Mouse (Mus musculus) CD4-positive helper T cell, adult 2 months (primary cell): ENCODE results near the gene Lyl1.

Experiments used
- DNase-seq: peaks from one replicate; pipeline ENCODE4 v3.0.0-alpha.2; 2012; ENCODE audit warnings: low read depth, missing footprints, low spot score

Gene Lyl1

GRCm38 (mm10) chr8:84722850-84723570 is 21.8 kb downstream of the Lyl1 start, which contains the start of gene G430095P16Rik:
G430095P16Rik (plus strand) TSS chr8:84723007.
- DNase-seq: peak; percentile 87

GRCm38 (mm10) chr8:84723571-84723900 is 22.3 kb downstream of the Lyl1 start:
- peak; percentile 54 for DNase-seq

GRCm38 (mm10) chr8:84724683-84725082 is 23.4 kb downstream of the Lyl1 start:
- DNase-seq: no peak

- DNase-seq: no peak
Measured at GRCm38 (mm10) chr8:84725246-84725940, 24.1 kb downstream of the Lyl1 start.

- DNase-seq: peak; percentile 48
Measured at GRCm38 (mm10) chr8:84725941-84726259, 24.6 kb downstream of the Lyl1 start.

- DNase-seq: no peak
Measured at GRCm38 (mm10) chr8:84728474-84728873, 27.2 kb downstream of the Lyl1 start.

GRCm38 (mm10) chr8:84729921-84730362 is 28.7 kb downstream of the Lyl1 start:
- DNase-seq: no peak

GRCm38 (mm10) chr8:84730541-84731370 is 29.5 kb downstream of the Lyl1 start:
- no peak for DNase-seq

GRCm38 (mm10) chr8:84731371-84732177 is 30.3 kb downstream of the Lyl1 start:
- no peak for DNase-seq

- DNase-seq: no peak
Measured at GRCm38 (mm10) chr8:84732545-84732944, 31.3 kb downstream of the Lyl1 start.

- no peak for DNase-seq
Measured at GRCm38 (mm10) chr8:84732996-84733395, 31.7 kb downstream of the Lyl1 start.

- DNase-seq: no peak
Measured at GRCm38 (mm10) chr8:84733959-84734358, 32.7 kb downstream of the Lyl1 start.

- no peak for DNase-seq
Measured at GRCm38 (mm10) chr8:84734680-84735079, 33.4 kb downstream of the Lyl1 start.

- DNase-seq: no peak
Measured at GRCm38 (mm10) chr8:84735597-84735996, 34.3 kb downstream of the Lyl1 start.

- no peak for DNase-seq
Measured at GRCm38 (mm10) chr8:84736521-84736920, 35.3 kb downstream of the Lyl1 start.

GRCm38 (mm10) chr8:84737608-84738007 is 36.4 kb downstream of the Lyl1 start:
- peak; percentile 82 for DNase-seq

- no peak for DNase-seq
Measured at GRCm38 (mm10) chr8:84738266-84738665, 37.0 kb downstream of the Lyl1 start.

- DNase-seq: no peak
Measured at GRCm38 (mm10) chr8:84738715-84739400, 37.6 kb downstream of the Lyl1 start.

GRCm38 (mm10) chr8:84739401-84739742 is 38.1 kb downstream of the Lyl1 start:
- no peak for DNase-seq

GRCm38 (mm10) chr8:84740895-84741843 is 39.9 kb downstream of the Lyl1 start:
- no peak for DNase-seq
